Mouse (Mus musculus): ENCODE measurements at regions not wholly inside any gene's neighbourhood (a gene's known extent, or its start where the extent isn't known, plus 50 kb on each side); places are given as distances from the start of the nearest gene placed in this dataset.

- TF ChIP-seq CTCF (IDR thresholded peaks at IDR 0.05; ENCODE audit: borderline replicate concordance, insufficient read depth, low read length) (no peak), POLR2A (IDR thresholded peaks at IDR 0.05; ENCODE audit: low read depth, low read length) (no peak)
- no peaks in the 10 kb centered on the region for H3K4me1 ChIP-seq (ENCODE audit: control insufficient read depth, insufficient read depth, low read length)
- H3K27ac ChIP-seq (ENCODE audit: insufficient read depth, low read length): no peak overlapping the region
- no peak overlapping the region for H3K4me3 ChIP-seq (ENCODE audit: insufficient read depth, low read length)
Measured at GRCm38 (mm10) chr2:72787616-72788015, 192.6 kb downstream of the Sp3 start.

GRCm38 (mm10) chr2:72791496-72791895 lies 188.8 kb downstream of the Sp3 start:
- no peak overlapping the region for H3K4me3 ChIP-seq (ENCODE audit: insufficient read depth, low read length)
- no peaks in the 10 kb centered on the region for H3K4me1 ChIP-seq (ENCODE audit: control insufficient read depth, insufficient read depth, low read length)
- H3K27ac ChIP-seq (ENCODE audit: insufficient read depth, low read length): no peak overlapping the region
- TF ChIP-seq POLR2A (IDR thresholded peaks at IDR 0.05; ENCODE audit: low read depth, low read length) (no peak), CTCF (IDR thresholded peaks at IDR 0.05; ENCODE audit: borderline replicate concordance, insufficient read depth, low read length) (no peak)

GRCm38 (mm10) chr2:72793424-72793823 lies 186.8 kb downstream of the Sp3 start:
- no peak overlapping the region for H3K27ac ChIP-seq (ENCODE audit: insufficient read depth, low read length)
- H3K4me1 ChIP-seq (ENCODE audit: control insufficient read depth, insufficient read depth, low read length): no peaks in the 10 kb centered on the region
- no peak for TF ChIP-seq CTCF (IDR thresholded peaks at IDR 0.05; ENCODE audit: borderline replicate concordance, insufficient read depth, low read length)
- no peak for TF ChIP-seq POLR2A (IDR thresholded peaks at IDR 0.05; ENCODE audit: low read depth, low read length)
- H3K4me3 ChIP-seq (ENCODE audit: insufficient read depth, low read length): no peak overlapping the region

GRCm38 (mm10) chr2:72794501-72794900 lies 185.7 kb downstream of the Sp3 start:
- Histone ChIP-seq H3K4me3 (ENCODE audit: insufficient read depth, low read length) (no peak overlapping the region), H3K27ac (ENCODE audit: insufficient read depth, low read length) (no peak overlapping the region), H3K4me1 (ENCODE audit: control insufficient read depth, insufficient read depth, low read length) (no peaks in the 10 kb centered on the region)
- TF ChIP-seq POLR2A (IDR thresholded peaks at IDR 0.05; ENCODE audit: low read depth, low read length): no peak
- no peak for TF ChIP-seq CTCF (IDR thresholded peaks at IDR 0.05; ENCODE audit: borderline replicate concordance, insufficient read depth, low read length)

GRCm38 (mm10) chr2:72797002-72797718 lies 183.1 kb downstream of the Sp3 start:
- H3K4me3 ChIP-seq (ENCODE audit: insufficient read depth, low read length): no peak overlapping the region
- H3K27ac ChIP-seq (ENCODE audit: insufficient read depth, low read length): no peak overlapping the region
- TF ChIP-seq CTCF (IDR thresholded peaks at IDR 0.05; ENCODE audit: borderline replicate concordance, insufficient read depth, low read length) (no peak), POLR2A (IDR thresholded peaks at IDR 0.05; ENCODE audit: low read depth, low read length) (no peak)
- H3K4me1 ChIP-seq (ENCODE audit: control insufficient read depth, insufficient read depth, low read length): no peaks in the 10 kb centered on the region

- no peak overlapping the region for H3K4me3 ChIP-seq (ENCODE audit: insufficient read depth, low read length)
- no peak for TF ChIP-seq CTCF (IDR thresholded peaks at IDR 0.05; ENCODE audit: borderline replicate concordance, insufficient read depth, low read length)
- no peak for TF ChIP-seq POLR2A (IDR thresholded peaks at IDR 0.05; ENCODE audit: low read depth, low read length)
- no peaks in the 10 kb centered on the region for H3K4me1 ChIP-seq (ENCODE audit: control insufficient read depth, insufficient read depth, low read length)
- H3K27ac ChIP-seq (ENCODE audit: insufficient read depth, low read length): no peak overlapping the region
Measured at GRCm38 (mm10) chr2:72800696-72801095, 179.6 kb downstream of the Sp3 start.

GRCm38 (mm10) chr2:72813282-72813974 lies 166.8 kb downstream of the Sp3 start:
- Histone ChIP-seq H3K27ac (ENCODE audit: insufficient read depth, low read length) (no peak overlapping the region), H3K4me1 (ENCODE audit: control insufficient read depth, insufficient read depth, low read length) (no peaks in the 10 kb centered on the region; the same call in 1 of the 2 replicates), H3K4me3 (ENCODE audit: insufficient read depth, low read length) (no peak overlapping the region)
- TF ChIP-seq CTCF (IDR thresholded peaks at IDR 0.05; ENCODE audit: borderline replicate concordance, insufficient read depth, low read length) (no peak), POLR2A (IDR thresholded peaks at IDR 0.05; ENCODE audit: low read depth, low read length) (no peak)

- H3K4me1 ChIP-seq (ENCODE audit: control insufficient read depth, insufficient read depth, low read length): no peaks in the 10 kb centered on the region
- H3K4me3 ChIP-seq (ENCODE audit: insufficient read depth, low read length): no peak overlapping the region
- TF ChIP-seq POLR2A (IDR thresholded peaks at IDR 0.05; ENCODE audit: low read depth, low read length): no peak
- TF ChIP-seq CTCF (IDR thresholded peaks at IDR 0.05; ENCODE audit: borderline replicate concordance, insufficient read depth, low read length): no peak
Measured at GRCm38 (mm10) chr2:72825251-72825650, 155.0 kb downstream of the Sp3 start.

GRCm38 (mm10) chr2:72829139-72829538 lies 151.1 kb downstream of the Sp3 start:
- no peak overlapping the region for H3K4me3 ChIP-seq (ENCODE audit: insufficient read depth, low read length)
- H3K4me1 ChIP-seq (ENCODE audit: control insufficient read depth, insufficient read depth, low read length): no peaks in the 10 kb centered on the region
- no peak overlapping the region for H3K27ac ChIP-seq (ENCODE audit: insufficient read depth, low read length)
- no peak for TF ChIP-seq POLR2A (IDR thresholded peaks at IDR 0.05; ENCODE audit: low read depth, low read length)
- no peak for TF ChIP-seq CTCF (IDR thresholded peaks at IDR 0.05; ENCODE audit: borderline replicate concordance, insufficient read depth, low read length)

More at GRCm38 (mm10) chr2:72825251-72825650, 155.0 kb downstream of the Sp3 start:
- H3K27ac ChIP-seq (ENCODE audit: insufficient read depth, low read length): no peak overlapping the region

GRCm38 (mm10) chr2:72832770-72833169 lies 147.5 kb downstream of the Sp3 start:
- Histone ChIP-seq H3K4me1 (ENCODE audit: control insufficient read depth, insufficient read depth, low read length) (no peaks in the 10 kb centered on the region), H3K27ac (ENCODE audit: insufficient read depth, low read length) (no peak overlapping the region), H3K4me3 (ENCODE audit: insufficient read depth, low read length) (no peak overlapping the region)
- no peak for TF ChIP-seq CTCF (IDR thresholded peaks at IDR 0.05; ENCODE audit: borderline replicate concordance, insufficient read depth, low read length)
- TF ChIP-seq POLR2A (IDR thresholded peaks at IDR 0.05; ENCODE audit: low read depth, low read length): no peak

Data from embryonic fibroblast, embryonic 13.5 days (primary cell).